Mouse (Mus musculus) cerebellum, adult 2 months (tissue): ENCODE measurements at regions not wholly inside any gene's neighbourhood (a gene's known extent, or its start where the extent isn't known, plus 50 kb on each side); places are given as distances from the start of the nearest gene placed in this dataset.

ENCODE experiments used
- CTCF ChIP-seq: fragments of 200-500 bp; IDR thresholded peaks from 2 replicates; pipeline ENCODE4 v1.5.1; 2011; ENCODE audit warnings: low read depth, mild to moderate bottlenecking, control low read depth, low read length, moderate library complexity, borderline replicate concordance; ENCODE audit not compliant: insufficient read depth
- POLR2A ChIP-seq: fragments of 200-500 bp; IDR thresholded peaks from 2 replicates; pipeline ENCODE4 v1.6.1; 2011; ENCODE audit warnings: low read length, control low read depth, borderline replicate concordance; ENCODE audit not compliant: insufficient read depth

- no peak for TF ChIP-seq CTCF
- TF ChIP-seq POLR2A, result no peak
Measured at GRCm38 (mm10) chr3:77075055-77075454, 1001.0 kb downstream of the Fstl5 start.
